Mouse (Mus musculus) cerebellum, adult 9-11 months (tissue): ENCODE measurements at regions not wholly inside any gene's neighbourhood (a gene's known extent, or its start where the extent isn't known, plus 50 kb on each side); places are given as distances from the start of the nearest gene placed in this dataset.
"Not testable (repeated sequence)": the region's sequence is repeated elsewhere in the genome, so short reads cannot be mapped to it uniquely, and the experiment has no call there.

ENCODE experiments used
- DNase-seq: peaks from one replicate; pipeline ENCODE4 v3.0.0; 2022

DNA sequence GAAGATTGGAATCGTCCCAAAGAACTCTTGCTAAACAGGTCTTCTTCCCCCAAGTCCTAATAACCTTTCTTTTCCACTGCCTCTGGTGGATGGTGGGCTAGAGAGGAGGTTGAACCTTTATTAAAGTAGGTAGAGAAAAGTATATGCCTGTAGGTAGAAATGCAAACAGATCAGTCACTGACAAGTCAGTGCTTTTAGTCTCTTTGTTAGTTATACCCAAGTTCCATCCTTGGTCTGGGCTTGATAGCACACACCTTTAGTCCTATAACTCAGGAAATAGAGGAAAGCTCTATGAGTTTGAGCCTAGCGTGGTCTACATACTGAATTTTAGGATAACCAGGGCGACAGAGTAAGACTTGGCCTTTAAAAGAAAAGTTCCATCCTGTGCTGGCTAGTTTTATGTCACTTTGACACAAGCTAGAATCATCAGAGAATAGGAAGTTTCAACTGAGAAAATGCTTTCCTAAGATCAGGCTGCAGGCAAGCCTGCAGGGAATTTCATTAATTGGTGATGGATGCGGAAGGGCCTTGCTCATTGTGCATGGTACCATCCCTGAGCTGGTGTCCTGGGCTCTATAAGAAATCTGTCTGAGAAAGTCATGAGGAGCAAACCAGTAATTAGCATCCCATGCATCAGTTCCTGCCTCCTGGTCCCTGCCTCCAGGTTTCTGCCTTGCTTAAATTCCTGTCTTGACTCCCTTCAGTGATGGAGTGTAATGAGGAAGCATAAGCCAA lies 94.7 kb upstream of the Cpsf6 start:
- no peak for DNase-seq

- no peak for DNase-seq
These were observed 93.7 kb upstream of the Cpsf6 start for GRCm38 (mm10) chr10:117473471-117473870.

GRCm38 (mm10) chr10:117472568-117472930 lies 92.7 kb upstream of the Cpsf6 start:
- no peak for DNase-seq

DNA sequence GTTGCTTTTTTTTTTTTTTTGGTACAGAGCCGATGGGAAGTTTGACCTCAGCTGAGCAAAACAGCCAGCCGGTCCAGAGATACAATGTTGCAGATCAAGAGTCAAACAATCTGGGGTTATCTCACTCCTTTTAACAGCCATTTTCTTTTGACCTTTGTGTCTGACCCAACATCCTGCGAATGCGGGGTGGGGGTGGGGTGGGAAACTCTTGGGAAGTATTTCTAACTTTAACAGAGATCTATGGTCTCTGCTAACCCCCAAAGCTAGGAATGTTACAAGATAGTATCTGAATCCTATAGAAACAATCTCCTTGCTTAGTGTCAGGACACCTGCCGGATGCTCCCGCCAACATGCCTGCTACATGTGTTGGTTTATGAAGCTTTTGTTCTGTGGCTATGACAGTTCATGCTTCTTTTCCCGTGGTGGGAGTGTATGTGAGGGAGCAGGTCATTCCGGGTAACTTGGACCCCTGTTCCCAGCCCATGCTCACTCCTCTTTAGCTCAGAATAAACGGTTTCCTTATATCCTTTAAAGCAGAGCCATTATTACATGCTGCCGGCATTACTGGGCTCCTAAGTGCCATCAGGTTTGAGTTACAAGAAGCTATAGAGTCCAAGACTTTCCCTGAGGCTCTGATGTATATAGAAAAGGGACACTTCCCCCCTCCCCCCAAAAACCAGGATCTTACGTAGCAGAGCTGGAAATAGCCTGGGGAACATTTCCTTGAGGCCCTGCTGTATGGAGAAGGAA lies 92.2 kb upstream of the Cpsf6 start:
- no peak for DNase-seq

- no peak for DNase-seq
These were observed 91.4 kb upstream of the Cpsf6 start for GRCm38 (mm10) chr10:117471036-117471817.

DNA sequence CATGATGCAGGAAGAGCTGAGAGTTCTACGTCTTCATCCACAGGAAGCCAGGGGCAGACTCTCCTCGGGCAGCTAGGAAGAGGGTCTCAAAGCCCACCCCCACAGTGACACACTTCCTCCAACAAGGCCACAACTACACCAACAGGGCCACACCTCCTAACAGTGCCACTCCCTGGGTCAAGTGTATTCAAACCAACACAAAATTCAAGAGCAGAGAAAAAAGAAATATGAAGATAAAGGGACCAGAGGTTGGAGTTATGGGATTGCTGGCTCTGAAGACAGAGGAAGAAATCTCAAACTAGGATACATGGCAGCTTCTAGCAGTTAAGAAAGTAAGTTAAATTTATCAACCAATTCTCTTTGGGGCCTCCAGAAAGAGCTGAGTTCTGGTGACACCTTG lies 90.7 kb upstream of the Cpsf6 start:
- DNase-seq = no peak

- no peak for DNase-seq
These were observed 89.8 kb upstream of the Cpsf6 start for GRCm38 (mm10) chr10:117469573-117470090.

DNA sequence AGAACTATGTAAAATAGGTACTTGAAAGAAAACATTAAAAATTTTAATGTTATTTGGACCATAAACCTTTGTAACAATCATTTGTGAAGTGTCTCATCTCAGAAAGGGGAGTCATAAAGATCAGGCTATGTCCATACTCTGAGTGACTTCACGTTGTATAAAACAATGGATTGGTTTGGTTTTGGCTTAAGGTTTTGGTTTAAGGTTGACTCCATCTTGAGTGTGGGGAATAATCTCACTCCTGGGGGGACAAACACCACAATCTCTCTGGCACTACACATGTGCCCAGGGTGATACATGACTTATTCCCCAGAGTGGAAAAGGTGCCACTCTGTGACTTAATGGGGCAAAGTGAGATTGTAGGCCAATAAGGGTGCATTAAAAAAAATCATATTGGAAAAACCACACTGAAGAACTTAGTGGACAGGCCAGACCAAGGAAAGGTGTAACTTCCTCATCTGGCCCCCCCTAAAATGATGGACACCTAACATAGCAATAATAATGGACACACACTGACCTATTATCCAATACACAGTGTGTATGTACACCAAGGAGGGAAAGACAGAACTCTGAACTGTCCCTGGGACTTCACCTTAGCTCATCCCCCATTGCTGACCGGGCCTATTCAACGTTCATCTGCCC lies 89.2 kb upstream of the Cpsf6 start:
- DNase-seq = no peak

- no peak for DNase-seq
These were observed 88.6 kb upstream of the Cpsf6 start for GRCm38 (mm10) chr10:117468381-117468780.

GRCm38 (mm10) chr10:117467161-117467560 lies 87.3 kb upstream of the Cpsf6 start:
- DNase-seq = no peak

- DNase-seq = no peak
These were observed 86.6 kb upstream of the Cpsf6 start for GRCm38 (mm10) chr10:117466391-117466790.

DNA sequence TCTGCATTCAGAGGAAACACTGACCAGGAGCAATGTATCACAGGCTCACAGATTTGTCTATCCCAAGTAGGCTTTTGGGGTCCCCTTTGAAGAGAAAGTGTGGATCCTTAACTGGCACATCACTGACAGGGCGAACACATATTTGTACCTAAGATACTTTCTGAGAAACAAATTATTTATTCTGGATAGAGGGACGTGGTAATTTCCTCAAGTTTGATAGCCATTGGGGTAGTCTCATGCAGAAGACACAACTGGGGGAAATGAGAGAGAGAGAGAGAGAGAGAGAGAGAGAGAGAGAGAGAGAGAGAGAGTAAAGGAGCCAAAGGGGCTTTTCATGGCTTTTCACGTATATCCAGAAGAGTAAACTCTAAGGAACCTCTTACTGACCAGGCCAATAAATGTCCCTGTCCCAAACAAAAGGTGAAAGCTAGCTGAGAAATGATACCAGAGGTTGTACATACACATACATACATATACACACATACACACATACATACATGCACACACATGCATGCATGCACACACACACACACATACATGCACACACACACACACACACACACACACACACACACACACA lies 85.9 kb upstream of the Cpsf6 start:
- no peak for DNase-seq

DNA sequence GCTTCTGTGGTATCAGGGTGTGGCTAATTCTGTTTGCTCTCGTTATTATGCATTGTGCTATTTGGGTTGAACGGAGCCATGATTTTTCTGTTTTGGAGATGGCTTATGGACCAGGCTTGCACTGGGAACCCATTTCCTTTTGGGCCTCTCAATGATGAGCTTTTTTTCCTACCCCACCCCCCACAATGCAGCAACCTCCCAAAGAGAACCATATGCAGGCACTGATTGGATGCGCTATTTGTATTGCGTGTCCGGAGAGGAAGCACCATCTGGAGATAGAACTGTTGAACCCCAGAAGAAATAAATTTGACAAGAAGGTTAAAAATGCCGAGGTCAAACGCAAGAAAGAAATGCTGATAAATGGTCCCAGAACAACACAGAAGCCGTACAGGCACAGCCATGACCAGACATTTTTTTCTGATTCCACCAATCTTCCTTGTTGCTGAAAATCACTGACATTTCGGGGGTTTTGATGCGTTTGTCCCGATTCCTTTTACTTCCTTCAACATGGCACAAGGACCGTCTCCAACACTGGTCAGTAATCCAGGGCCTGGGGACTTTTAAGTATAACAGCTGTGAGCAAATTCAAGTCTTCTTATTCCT lies 85.3 kb upstream of the Cpsf6 start:
- DNase-seq = no peak

DNA sequence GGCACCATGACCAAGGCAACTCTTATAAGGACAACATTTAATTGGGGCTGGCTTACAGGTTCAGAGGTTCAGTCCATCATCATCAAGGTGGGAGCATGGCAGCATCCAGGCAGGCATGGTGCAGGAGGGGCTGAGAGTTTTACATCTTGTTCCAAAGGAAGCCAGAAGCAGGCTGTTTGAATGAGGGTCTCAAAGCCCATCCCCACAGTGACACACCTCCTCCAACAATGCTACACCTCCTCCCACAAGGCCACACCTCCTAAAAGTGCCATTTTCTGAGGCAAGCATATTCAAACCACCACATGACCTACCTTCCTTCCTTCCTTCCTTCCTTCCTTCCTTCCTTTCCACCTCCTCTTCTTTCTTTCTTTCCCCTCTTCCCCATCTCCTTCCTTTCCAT lies 84.5 kb upstream of the Cpsf6 start:
- not testable (repeated sequence) for DNase-seq

- no peak for DNase-seq
These were observed 83.8 kb upstream of the Cpsf6 start for GRCm38 (mm10) chr10:117463636-117464035.

DNA sequence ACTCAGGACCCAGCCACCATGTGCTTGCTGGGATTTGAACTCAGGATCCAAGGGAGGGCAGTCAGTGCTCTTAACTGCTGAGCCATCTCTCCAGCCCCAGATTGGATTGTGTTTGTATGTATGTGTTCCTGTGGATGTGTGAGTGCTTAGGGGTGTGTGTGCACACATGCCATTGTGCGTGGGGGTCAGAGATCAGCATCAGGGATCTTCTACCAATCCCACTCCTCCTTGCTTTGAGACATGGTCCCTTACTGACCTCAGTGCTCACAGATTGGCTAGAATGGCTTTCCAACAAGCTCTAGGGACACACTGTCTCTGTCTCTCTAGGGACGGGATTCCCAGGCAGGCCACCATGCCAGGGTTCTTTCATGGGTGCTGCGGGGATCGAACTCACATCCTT lies 83.1 kb upstream of the Cpsf6 start:
- DNase-seq = no peak

DNA sequence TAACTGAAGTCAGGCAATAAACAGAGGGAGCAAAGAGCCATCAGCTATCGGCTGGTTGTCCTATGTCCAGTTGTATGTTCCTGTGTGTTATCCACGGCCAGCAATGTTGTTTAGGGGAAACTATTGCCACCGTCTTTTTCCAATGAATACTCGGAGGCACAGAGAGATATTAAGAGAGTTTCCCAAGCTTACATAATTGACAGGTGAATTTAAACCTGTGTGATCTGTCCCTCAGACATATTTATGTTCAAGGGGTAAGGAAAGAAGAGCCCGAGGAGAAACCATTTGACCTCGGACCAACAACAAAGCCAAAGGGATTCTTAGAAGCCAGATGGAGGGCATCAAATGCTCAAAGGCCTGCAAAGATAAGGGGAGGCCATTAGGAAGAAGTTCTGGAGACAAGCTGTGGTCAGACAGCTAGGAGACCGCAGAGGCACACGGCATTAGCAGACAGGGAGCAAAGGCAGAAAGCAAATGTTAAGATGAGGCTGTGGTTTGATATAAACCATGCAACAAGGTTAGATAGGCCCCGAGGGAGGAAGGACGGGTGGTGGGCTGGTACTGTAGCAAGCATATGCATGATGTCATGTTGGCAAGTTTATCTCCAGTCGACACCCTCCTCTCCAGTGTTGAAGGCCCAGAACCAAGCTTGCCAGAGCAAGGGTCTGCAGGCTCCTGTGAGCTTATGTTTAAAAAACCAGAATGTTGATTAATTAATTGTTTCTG lies 82.1 kb upstream of the Cpsf6 start:
- no peak for DNase-seq

- DNase-seq = no peak
These were observed 81.4 kb upstream of the Cpsf6 start for GRCm38 (mm10) chr10:117461261-117461660.

DNA sequence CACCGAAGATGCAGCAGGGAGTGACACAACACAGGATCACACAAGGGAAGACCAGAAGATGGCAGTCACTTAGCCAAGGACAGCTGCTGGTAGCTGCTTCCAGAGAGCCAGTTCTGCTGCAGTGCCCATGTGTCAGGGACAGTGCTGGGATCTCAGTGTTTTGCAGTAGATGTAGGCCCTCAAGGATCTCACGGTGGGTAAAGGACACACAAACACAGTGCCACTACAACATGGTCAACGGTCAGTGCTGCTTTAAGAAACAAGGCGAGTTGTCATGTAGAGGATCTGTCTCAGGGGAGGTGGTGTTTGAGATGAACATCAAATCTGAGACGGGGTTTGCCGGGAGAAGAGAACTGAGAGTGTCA lies 80.5 kb upstream of the Cpsf6 start:
- DNase-seq = no peak

DNA sequence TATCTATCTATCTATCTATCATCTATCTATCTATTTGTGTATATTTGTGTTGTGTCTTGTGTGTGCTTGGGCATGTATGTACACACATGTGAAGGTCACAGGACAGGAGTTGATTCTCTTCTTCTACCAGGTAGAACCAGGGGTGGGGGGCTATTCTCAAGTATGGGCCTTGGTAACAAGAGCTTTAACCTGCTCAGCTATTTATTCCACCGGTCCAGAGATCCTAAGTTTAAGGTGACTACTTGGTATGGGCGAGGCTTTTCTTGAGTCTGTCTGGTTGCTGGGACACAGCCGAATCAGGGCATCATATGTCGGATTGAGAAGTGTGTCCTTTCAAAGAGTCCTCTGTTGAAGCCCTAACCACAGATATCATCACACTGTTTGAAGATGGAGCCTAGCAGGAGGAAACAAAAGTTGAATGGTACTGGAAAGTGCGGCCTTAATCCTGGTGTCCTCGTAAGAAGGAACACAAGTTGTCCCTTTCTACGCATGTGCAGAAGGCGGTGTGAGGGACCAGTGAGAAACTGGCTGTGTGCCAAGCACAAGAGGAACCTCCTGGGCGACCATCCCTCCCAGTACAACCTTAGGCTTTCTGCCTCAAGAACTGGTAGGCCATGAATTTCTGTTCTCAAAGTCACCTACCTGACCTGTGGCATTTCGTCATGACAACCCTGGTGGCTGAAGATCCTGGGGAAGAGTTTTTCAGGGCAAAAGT lies 80.0 kb upstream of the Cpsf6 start:
- no peak for DNase-seq

DNA sequence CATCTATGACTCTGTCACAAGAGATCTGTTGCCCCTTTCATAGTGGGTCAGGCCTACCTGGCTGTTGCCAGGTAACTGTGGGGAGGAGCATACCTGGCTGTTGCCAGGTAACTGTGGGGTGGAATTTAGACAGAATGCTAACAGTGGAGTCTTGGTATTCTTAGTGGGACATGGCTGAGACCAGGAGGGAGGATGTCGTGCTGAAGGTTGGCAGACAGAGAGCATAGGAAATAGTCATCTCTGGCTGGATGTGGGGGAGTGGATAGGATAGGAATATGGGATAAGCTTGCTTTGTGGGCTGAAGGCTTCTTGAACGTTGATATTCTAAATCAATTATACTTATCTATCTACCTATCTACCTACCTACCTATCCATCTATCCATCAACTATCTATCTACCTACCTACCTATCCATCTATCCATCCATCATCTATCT lies 79.2 kb upstream of the Cpsf6 start:
- no peak for DNase-seq
